Mouse (Mus musculus) MEL (cell line): ENCODE measurements around the gene Lipa. TPM values are rescaled to one million over a fixed set of nuclear protein-coding genes. Genes with fewer than 3 reads are reported as not detected.
A peak's percentile ranks its signal among the peaks of the same experiment; 100 is the strongest.

Experiments
- DNase-seq: peaks from one replicate; pipeline ENCODE4 v3.0.0; 2011; ENCODE audit warnings: low read depth, low spot score
- H3K27ac ChIP-seq: 2 replicates; pipeline ENCODE4 v1.5.1; 2012; ENCODE audit warnings: low read depth, mild to moderate bottlenecking, control low read depth, low read length, moderate library complexity; ENCODE audit not compliant: control insufficient read depth
- H3K27me3 ChIP-seq, 2 experiments: fragments of 150-350 bp in 1 of 2; sonication (generic) in 1 of 2; 2 replicates each; pipeline ENCODE4 v1.6.1; 2012; ENCODE audit warnings: low read length in 2 of 2, mild to moderate bottlenecking in 2 of 2, improper control_type of control experiment in 1 of 2, moderate library complexity in 1 of 2; ENCODE audit not compliant: insufficient read depth in 2 of 2, control insufficient read depth in 1 of 2
- H3K36me3 ChIP-seq, 2 experiments: 2 replicates each; pipeline ENCODE4 v1.6.1; 2012 to 2014; ENCODE audit warnings: low read length in 2 of 2, improper control_type of control experiment in 1 of 2, inconsistent platforms in 1 of 2, mild to moderate bottlenecking in 1 of 2; ENCODE audit not compliant: insufficient read depth in 2 of 2, control insufficient read depth in 1 of 2
- H3K4me1 ChIP-seq, 2 experiments: fragments of 150-350 bp in 1 of 2; sonication (generic) in 1 of 2; 2 replicates each; pipeline ENCODE4 v1.6.1; 2012; ENCODE audit warnings: low read length in 2 of 2, improper control_type of control experiment in 1 of 2, mild to moderate bottlenecking in 1 of 2; ENCODE audit not compliant: insufficient read depth in 2 of 2, control insufficient read depth in 1 of 2
- H3K4me3 ChIP-seq, 2 experiments: fragments of 150-350 bp in 1 of 2; sonication (generic) in 1 of 2; 2 replicates each; pipeline ENCODE4 v1.5.1; 2012; ENCODE audit warnings: low read depth in 2 of 2, low read length in 2 of 2, mild to moderate bottlenecking in 2 of 2, moderate library complexity in 2 of 2, control low read depth in 1 of 2, improper control_type of control experiment in 1 of 2; ENCODE audit not compliant: control insufficient read depth in 1 of 2, insufficient read depth in 1 of 2
- H3K79me2 ChIP-seq: 2 replicates; pipeline ENCODE4 v1.6.1; 2012; ENCODE audit warnings: mild to moderate bottlenecking, low read length, moderate library complexity; ENCODE audit not compliant: control insufficient read depth, poor library complexity, insufficient read depth
- H3K9ac ChIP-seq: 2 replicates; pipeline ENCODE4 v1.6.1; 2012; ENCODE audit warnings: low read depth, mild to moderate bottlenecking, control low read depth, low read length, moderate library complexity; ENCODE audit not compliant: control insufficient read depth, poor library complexity, severe bottlenecking
- H3K9me3 ChIP-seq: fragments of 150-350 bp; sonication (generic); replicated peaks from 2 replicates; pipeline ENCODE4 v1.6.1; 2012; ENCODE audit warnings: mild to moderate bottlenecking, low read length, improper control_type of control experiment, moderate library complexity; ENCODE audit not compliant: insufficient read depth
- CHD2 ChIP-seq: IDR thresholded peaks from 2 replicates; pipeline ENCODE4 v1.6.1; 2011; ENCODE audit warnings: low read length, improper control_type of control experiment
- CTCF ChIP-seq, 3 experiments: IDR thresholded peaks in 2 of 3; conservative IDR thresholded peaks in 1 of 3; 2 replicates each; pipeline ENCODE4 v1.5.1; 2011 to 2012; ENCODE audit warnings: low read length in 3 of 3, low read depth in 2 of 3, mild to moderate bottlenecking in 2 of 3, improper control_type of control experiment in 1 of 3, inconsistent platforms in 1 of 3, mixed read lengths in 1 of 3, moderate library complexity in 1 of 3; ENCODE audit not compliant: control insufficient read depth in 1 of 3, insufficient read depth in 1 of 3, poor library complexity in 1 of 3, severe bottlenecking in 1 of 3
- ETS1 ChIP-seq: IDR thresholded peaks from 2 replicates; pipeline ENCODE4 v1.6.1; 2012; ENCODE audit warnings: low read depth, mild to moderate bottlenecking, inconsistent platforms, low read length, improper control_type of control experiment, moderate library complexity
- GATA1 ChIP-seq: IDR thresholded peaks from 2 replicates; pipeline ENCODE4 v1.6.1; 2011; ENCODE audit warnings: low read depth, low read length, improper control_type of control experiment
- MAX ChIP-seq: IDR thresholded peaks from 2 replicates; pipeline ENCODE4 v1.6.1; 2011; ENCODE audit warnings: low read length, improper control_type of control experiment
- MAZ ChIP-seq: IDR thresholded peaks from 2 replicates; pipeline ENCODE4 v1.6.1; 2012; ENCODE audit warnings: low read depth, mild to moderate bottlenecking, inconsistent platforms, low read length, improper control_type of control experiment
- MEF2A ChIP-seq: IDR thresholded peaks from 2 replicates; pipeline ENCODE4 v1.6.1; 2014; ENCODE audit warnings: low read depth, mild to moderate bottlenecking, inconsistent platforms, low read length, improper control_type of control experiment; ENCODE audit not compliant: poor library complexity, insufficient replicate concordance, severe bottlenecking; ENCODE audit errors: extremely low read depth
- POLR2AphosphoS5 ChIP-seq: IDR thresholded peaks from 2 replicates; pipeline ENCODE4 v1.6.1; 2012; ENCODE audit warnings: low read depth, borderline replicate concordance, mild to moderate bottlenecking, inconsistent platforms, low read length, moderate library complexity, mixed read lengths
- RAD21 ChIP-seq: IDR thresholded peaks from 2 replicates; pipeline ENCODE4 v1.6.1; 2011; ENCODE audit warnings: mild to moderate bottlenecking, low read depth, low read length, improper control_type of control experiment
- SMC3 ChIP-seq: IDR thresholded peaks from 2 replicates; pipeline ENCODE4 v1.6.1; 2011; ENCODE audit warnings: low read depth, low read length, improper control_type of control experiment
- TAL1 ChIP-seq: IDR thresholded peaks from 2 replicates; pipeline ENCODE4 v1.6.1; 2012; ENCODE audit warnings: mild to moderate bottlenecking, inconsistent platforms, low read length, moderate library complexity, mixed read lengths
- TCF12 ChIP-seq: IDR thresholded peaks from 2 replicates; pipeline ENCODE4 v1.6.1; 2014; ENCODE audit warnings: low read depth, mild to moderate bottlenecking, inconsistent platforms, low read length, improper control_type of control experiment, moderate library complexity
- USF1 ChIP-seq: IDR thresholded peaks from 2 replicates; pipeline ENCODE4 v1.6.1; 2014; ENCODE audit warnings: low read depth, mild to moderate bottlenecking, inconsistent platforms, low read length, improper control_type of control experiment, moderate library complexity
- ZC3H11A ChIP-seq: IDR thresholded peaks from 2 replicates; pipeline ENCODE4 v1.6.1; 2012; ENCODE audit warnings: low read depth, mild to moderate bottlenecking, inconsistent platforms, low read length, improper control_type of control experiment
- ZKSCAN1 ChIP-seq: IDR thresholded peaks from 2 replicates; pipeline ENCODE4 v1.6.1; 2012; ENCODE audit warnings: low read depth, mild to moderate bottlenecking, inconsistent platforms, low read length, improper control_type of control experiment, moderate library complexity
- ZNF384 ChIP-seq: IDR thresholded peaks from 2 replicates; pipeline ENCODE4 v1.6.1; 2012; ENCODE audit warnings: low read depth, mild to moderate bottlenecking, inconsistent platforms, low read length, improper control_type of control experiment
- polyA plus RNA-seq, 2 experiments: library from polyadenylated mRNA; stranded (reverse) in 1 of 2; unstranded in 1 of 2; fragments of >175 nt in 1 of 2; fragments of >200 nt in 1 of 2; gene quantifications; 2 replicates each; pipeline versions ENCODE4 v1.2.1 to v1.2.4; 2012; ENCODE audit warnings: low replicate concordance in 2 of 2, low read depth in 1 of 2; ENCODE audit not compliant: insufficient read length in 2 of 2, insufficient read depth in 1 of 2, missing spikeins in 1 of 2
- total RNA-seq: library from RNA; depleted of rRNA; stranded (reverse); fragments of 300-350 nt; gene quantifications from 2 replicates; pipeline ENCODE4 v1.2.3, GENCODE M21; 2012

Gene Lipa
- total and polyA plus RNA-seq, 3 experiments, result 7.6 to 13.8 TPM; not detected in 1

DNA sequence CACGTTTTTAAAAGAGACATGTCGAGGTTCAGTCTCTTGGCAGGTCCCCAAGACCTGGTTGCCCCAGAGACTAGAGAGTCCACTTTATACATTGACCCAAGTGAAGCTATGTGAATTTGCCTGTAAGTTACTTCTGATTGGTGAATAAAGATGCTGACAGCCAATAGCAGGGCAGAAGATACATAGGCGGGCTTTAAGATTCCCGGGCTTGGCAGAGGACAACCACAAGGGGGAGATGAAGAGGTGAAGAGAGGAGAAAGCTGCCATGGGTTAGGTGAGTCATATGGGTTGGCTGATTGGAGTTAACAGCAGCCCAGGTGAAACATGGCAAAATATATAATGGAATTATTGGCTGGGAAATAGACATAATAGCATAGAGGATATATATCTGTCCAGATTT, 26.5 kb downstream of the Lipa start:
- Histone ChIP-seq H3K9ac (no peak overlapping the region), H3K4me1 (peaks cover 0 to 3% of the 10 kb centered on the region in 2 experiments; a peak in 2 of 4 replicates), H3K27me3 (no peaks in the 10 kb centered on the region), H3K4me3 (no peak overlapping the region), H3K79me2 (no peaks in the 10 kb centered on the region), H3K36me3 (peaks cover 0 to 4% of the 10 kb centered on the region in 2 experiments; a peak in 2 of 4 replicates), H3K27ac (no peak overlapping the region), H3K9me3 (no peaks in the 10 kb centered on the region)
- peak; percentile 81 for DNase-seq
- TF ChIP-seq RAD21 (peak; percentile 42), SMC3 (peak; percentile 68), ZC3H11A (no peak), CTCF (IDR thresholded peaks at IDR 0.05 in 2 of 3, conservative IDR thresholded peaks at IDR 0.05 in 1 of 3; ENCODE audit: control insufficient read depth in 1 of 3, insufficient read depth in 1 of 3, low read depth in 2 of 3, low read length in 3 of 3, poor library complexity in 1 of 3, severe bottlenecking in 1 of 3) (peak; percentile 45 to 70 (median 53))

DNA sequence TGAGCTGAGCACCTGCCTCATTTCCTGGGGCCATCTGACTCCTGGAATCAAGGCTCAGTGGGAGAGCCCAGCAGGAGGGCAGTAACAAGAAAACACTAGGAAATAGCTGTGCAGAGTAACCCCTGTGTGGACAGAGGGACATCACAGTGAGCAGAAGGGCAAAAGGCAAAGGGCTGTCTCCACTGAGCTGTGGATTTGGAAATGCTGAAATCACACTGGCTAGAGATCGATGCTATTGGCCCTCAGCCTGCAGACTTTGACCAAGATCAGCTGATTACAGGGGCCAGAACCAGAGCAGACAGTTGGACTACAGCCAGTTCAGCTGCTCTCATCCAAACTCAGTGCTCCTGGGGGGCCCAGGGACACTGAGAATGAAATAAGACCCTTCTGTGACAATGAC, 30.9 kb downstream of the Lipa start:
- TF ChIP-seq POLR2AphosphoS5, result no peak
- TF ChIP-seq ETS1, result no peak
- no peak for TF ChIP-seq MAZ
- no peak for TF ChIP-seq ZKSCAN1
- no peak for TF ChIP-seq GATA1
- TF ChIP-seq TCF12, result no peak
- TF ChIP-seq MEF2A, result no peak
- Histone ChIP-seq H3K4me3 (no peak overlapping the region), H3K79me2 (no peaks in the 10 kb centered on the region), H3K4me1 (peaks cover 0 to 2% of the 10 kb centered on the region in 2 experiments; a peak in 1 of 4 replicates), H3K9ac (no peak overlapping the region), H3K27me3 (no peaks in the 10 kb centered on the region), H3K9me3 (no peaks in the 10 kb centered on the region), H3K36me3 (no peaks in the 10 kb centered on the region), H3K27ac (no peak overlapping the region)
- DNase-seq, result no peak

DNA sequence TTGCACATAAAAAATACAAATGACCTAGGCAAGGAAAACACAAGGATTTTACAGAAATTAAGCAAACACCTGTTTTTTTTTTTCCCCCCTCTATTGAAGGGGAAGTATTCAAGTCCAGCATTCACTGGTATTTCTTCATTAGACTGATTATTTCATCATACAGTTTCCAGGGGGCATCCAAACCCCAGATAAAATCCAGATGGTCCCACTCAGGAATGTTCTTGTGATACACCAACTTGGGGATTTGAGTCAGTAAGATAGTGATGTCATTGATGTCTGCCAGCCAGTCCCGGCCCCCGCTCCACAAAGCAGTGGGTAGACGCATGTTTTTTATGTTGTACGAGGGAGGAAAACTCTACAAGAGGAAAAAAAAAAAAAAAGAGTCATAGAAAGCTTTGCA, 33.4 kb downstream of the Lipa start:
- TF ChIP-seq MAZ, result no peak
- TF ChIP-seq MAX, result no peak
- no peak for TF ChIP-seq CHD2
- TF ChIP-seq ZNF384, result no peak
- no peak for TF ChIP-seq USF1
- no peak for TF ChIP-seq ETS1
- TF ChIP-seq TAL1, result no peak
- no peak for DNase-seq
- H3K36me3 ChIP-seq, result no peaks in the 10 kb centered on the region
- no peaks in the 10 kb centered on the region for H3K27me3 ChIP-seq
- H3K27ac ChIP-seq, result no peak overlapping the region
- no peak overlapping the region for H3K4me3 ChIP-seq
- peaks cover 0 to 2% of the 10 kb centered on the region in 2 experiments; a peak in 1 of 4 replicates for H3K4me1 ChIP-seq
- H3K9me3 ChIP-seq, result no peaks in the 10 kb centered on the region
- H3K9ac ChIP-seq, result no peak overlapping the region
- H3K79me2 ChIP-seq, result no peaks in the 10 kb centered on the region
